Mouse (Mus musculus): ENCODE data around the gene Exog.

- TF ChIP-seq EP300 (IDR thresholded peaks at IDR 0.05) (no peak), CTCF (IDR thresholded peaks at IDR 0.05) (no peak)
These were observed 36.9 kb downstream of the Exog start for GRCm38 (mm10) chr9:119481612-119482011.
